Mouse (Mus musculus): Measurements from ENCODE around the gene Acsl5.
A peak's percentile ranks its signal among the peaks of the same experiment; 100 is the strongest.

The Acsl5 gene

GRCm38 (mm10) chr19:55290621-55291270 is 39.0 kb downstream of the Acsl5 start:
- DNase-seq = no peak

DNA sequence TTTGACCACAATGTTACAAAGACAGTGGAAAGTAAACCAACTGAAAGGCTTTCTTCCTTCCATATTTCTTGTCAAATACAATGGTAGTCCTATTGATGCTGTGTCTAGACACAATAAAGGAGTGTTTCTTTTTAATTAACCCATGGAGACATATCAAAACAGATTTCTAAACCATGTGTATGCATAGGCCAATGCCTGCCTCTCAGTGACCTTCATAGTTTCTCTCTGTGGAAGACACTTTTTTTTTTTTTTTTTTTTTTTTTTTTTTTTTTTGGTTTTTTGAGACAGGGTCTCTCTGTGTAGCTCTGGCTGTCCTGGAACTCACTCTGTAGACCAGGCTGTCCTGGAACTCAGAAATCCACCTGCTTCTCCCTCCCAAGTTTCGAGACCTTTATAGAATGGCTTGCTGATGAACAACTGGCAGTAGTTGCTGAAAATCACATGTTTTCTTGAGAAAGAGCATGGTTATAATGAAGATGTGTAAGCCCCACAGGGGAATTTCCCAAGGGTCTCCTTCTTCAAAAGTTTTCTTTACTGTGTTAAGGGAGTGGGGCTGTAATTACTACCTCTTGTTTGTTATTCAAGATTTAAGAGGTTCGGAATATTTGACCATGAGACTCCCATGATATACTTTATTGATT is 40.6 kb downstream of the Acsl5 start:
- DNase-seq = no peak

DNA sequence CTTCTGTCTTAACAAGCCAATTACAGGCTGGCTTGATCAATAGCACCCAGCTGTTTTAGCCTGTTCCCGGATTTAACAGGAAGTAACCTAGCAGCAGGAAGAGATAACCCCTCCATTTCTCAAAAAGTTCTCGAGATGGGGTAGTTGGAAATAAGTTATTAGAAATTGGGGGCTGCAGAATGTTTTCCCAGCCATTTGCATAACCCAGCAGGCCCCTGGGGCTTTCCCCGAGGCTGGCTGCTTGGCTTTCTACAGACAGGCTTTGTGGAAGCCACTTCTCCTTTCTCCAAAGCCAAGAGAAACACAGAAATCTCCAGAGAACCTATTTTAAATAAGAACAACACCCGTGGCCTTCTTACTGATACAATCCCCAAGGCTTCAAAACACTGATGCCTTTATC is 41.4 kb downstream of the Acsl5 start:
- no peak for DNase-seq

GRCm38 (mm10) chr19:55295075-55295474 is 43.3 kb downstream of the Acsl5 start:
- DNase-seq = no peak

GRCm38 (mm10) chr19:55295556-55295955 is 43.8 kb downstream of the Acsl5 start:
- DNase-seq = no peak

GRCm38 (mm10) chr19:55296301-55296700 is 44.6 kb downstream of the Acsl5 start:
- DNase-seq = no peak

- no peak for DNase-seq
Measured at GRCm38 (mm10) chr19:55297489-55297888, 45.8 kb downstream of the Acsl5 start.

DNA sequence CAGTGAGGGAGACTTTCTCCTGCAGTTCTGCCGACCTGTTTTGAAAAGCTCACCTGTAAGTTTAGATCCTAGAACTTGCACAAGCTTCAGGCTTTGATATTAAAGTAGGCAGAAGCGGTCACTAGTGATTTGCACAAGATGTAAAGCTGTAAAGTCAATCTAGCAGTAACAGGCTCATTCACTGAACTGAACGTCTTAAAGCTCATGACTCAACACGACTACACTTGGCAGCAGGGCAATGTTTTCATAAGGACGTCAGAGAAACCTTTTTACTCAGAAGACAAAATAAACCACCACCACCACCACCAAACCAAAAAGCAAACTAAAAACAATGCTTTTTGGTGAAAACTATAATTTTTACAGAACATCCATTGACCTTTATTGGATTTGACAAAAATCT is 46.2 kb downstream of the Acsl5 start:
- DNase-seq = no peak

- DNase-seq = no peak
Measured at GRCm38 (mm10) chr19:55299378-55299777, 47.6 kb downstream of the Acsl5 start.

DNA sequence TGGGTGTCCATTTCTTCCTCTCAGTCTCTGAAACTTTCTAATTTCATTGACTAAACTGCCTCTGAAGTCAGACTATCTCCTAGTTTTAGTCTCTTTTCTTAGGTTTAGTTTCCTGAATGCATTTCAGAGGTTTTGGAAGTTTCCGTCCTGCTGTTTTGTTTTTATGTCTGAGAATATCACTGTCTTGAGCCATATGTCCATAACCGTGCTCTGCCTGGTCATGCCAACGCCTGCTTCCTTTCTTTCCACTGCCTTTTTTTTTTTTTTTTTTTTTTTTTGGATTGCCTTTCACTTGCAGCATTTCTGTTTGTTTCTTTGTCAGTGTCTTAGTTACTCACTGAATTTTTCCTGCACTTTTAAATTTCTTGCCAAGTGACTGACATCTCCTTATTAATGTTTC is 48.8 kb downstream of the Acsl5 start:
- DNase-seq = no peak

DNA sequence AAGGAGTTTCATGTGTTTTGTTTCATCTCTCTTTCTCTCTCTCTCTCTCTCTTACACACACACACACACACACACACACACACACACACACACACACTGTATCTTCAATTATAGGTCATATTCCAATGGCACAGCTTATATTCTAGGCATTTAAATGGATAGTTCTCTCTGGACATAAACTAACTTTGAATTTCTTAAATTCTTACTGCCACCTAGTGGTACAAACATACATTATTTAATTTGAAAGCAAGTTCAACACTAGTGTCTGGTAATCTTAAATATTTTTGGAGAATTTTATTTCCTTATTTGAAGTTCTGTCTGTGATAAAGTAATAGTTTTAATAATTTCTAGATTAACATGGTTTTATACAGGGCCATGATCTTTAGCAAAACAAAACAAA is 53.3 kb downstream of the Acsl5 start:
- DNase-seq = no peak

GRCm38 (mm10) chr19:55311874-55312273 is 60.1 kb downstream of the Acsl5 start:
- no peak for DNase-seq

DNA sequence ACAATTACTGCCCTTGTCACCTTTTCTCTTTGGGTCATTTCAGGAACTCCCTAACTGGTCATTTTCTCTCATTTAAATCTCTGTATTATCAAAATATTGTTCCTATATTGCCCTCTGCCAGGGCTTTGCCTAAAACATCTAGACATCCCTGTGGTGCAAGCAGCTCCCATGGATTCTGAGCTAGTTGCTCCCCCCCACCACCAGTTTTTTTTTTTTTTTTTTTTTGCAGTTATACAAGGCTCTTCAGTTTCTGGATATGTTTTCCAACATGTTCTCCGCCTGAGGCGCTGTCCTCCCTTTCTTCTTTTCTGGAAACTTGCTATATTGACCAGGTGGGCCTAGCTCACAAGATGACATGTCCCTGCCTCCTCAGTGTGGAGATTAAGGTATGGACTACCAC is 61.9 kb downstream of the Acsl5 start:
- no peak for DNase-seq

DNA sequence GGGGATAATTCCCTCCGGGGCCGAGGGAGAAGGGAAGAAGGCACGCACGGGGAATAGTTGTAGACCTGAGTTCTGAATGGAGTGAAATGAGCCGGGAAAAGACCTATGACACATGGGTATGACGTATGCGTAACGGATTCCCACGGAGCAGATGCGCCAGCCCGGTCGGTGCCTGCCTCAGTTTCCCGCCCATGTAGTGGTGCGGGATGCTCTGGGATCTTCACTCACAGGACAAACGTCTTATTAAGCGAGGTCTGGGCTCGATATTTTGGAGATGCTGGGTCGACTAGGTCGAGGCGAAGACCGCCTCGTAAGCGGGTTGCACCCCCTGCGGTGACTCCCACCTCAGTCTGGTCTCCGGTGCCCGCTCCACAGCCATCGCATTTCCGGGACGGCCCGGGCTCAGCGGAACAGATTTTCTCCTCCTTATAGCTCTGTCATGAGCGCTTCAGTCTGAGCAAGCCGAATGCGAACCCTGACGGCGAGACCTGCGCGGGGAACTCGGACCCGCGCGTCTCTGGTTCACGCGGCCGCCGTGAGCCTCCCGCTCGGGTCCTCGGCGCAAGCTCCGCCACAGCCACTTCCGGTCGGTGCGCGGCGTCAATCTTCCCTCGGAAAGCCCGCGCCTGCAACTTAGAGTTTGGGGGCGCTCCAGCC is 63.8 kb downstream of the Acsl5 start, which contains the start of gene Zdhhc6:
Gene Zdhhc6 (minus strand): TSS at position 581 of the 657 bp plus-strand sequence.
- DNase-seq = peak; percentile 86 to 90

DNA sequence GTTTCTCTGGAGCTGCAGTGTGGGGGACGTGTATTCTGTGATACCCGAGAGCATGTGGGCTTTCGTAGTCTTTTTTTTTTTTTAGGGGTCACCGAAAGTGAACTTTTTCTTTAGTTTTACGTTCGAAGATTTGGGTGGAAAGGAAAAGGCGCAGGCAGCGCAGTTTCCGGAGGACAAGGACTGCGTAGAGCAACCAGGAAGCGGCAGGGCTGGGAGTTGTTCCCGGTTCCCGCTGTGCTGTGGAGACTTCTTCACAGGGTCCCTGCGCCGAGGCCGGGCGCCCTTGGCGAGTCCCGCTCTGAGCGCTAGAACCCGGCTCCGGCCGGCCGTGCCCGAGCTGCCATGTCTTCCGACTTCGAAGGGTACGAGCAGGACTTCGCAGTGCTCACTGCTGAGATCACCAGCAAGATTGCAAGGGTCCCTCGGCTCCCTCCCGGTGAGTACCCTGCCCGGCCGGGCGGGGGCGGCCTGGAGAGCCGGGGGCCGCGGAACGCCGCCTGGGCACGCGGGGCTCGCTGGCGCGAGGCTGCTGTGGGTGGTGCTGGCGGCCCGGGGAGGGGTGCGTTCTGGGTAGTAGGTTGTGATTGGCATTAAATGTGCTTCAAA is 64.5 kb downstream of the Acsl5 start, which contains the start of gene Vti1a:
Gene Vti1a (plus strand): TSS at position 187 of the 606 bp plus-strand sequence.
- peak; percentile 89 to 91 for DNase-seq

DNA sequence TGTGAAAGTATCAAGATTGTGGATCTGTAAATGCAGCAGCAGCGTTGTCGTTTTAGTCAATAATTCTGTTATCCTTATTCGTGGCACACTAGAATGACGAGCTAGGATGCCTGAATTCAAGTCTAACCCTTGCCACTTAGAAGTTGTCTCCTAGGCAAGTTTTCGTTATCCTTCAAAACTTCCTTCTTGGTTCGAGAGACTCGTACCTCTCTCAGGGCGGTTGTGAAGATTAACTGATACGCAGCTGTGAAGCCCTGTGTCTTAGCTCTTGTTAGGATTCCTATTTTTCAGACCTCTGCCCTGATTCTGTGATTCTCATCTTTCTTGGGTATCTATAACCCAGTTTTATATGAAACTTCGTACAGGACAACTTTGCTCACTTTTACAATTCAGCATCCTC is 65.2 kb downstream of the Acsl5 start:
- DNase-seq = peak in 1 of 2 experiments; percentile 8

- no peak for DNase-seq
Measured at GRCm38 (mm10) chr19:55319036-55319435, 67.3 kb downstream of the Acsl5 start.

DNA sequence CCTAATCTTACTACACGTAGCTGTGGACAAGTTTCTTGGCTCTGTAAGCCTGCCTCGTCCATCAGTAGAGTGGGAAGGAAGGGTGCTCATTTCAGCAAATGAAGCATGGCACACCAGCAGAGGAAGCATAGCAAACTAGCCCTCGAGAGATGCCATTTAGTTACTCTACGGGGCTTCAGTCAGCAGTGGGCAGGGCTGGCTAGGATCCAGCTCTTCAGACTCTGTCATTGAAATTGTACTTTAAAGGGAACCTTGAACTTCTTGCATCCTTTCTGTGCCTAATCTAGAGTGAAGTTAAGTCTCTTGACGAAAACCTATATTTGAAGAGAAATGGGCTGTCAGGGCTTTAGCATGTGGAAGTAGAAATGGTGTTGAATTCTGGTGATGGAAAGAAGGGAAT is 67.8 kb downstream of the Acsl5 start:
- no peak for DNase-seq

- DNase-seq = no peak
Measured at GRCm38 (mm10) chr19:55322604-55323003, 70.9 kb downstream of the Acsl5 start.

- no peak for DNase-seq
Measured at GRCm38 (mm10) chr19:55327510-55327909, 75.8 kb downstream of the Acsl5 start.

DNA sequence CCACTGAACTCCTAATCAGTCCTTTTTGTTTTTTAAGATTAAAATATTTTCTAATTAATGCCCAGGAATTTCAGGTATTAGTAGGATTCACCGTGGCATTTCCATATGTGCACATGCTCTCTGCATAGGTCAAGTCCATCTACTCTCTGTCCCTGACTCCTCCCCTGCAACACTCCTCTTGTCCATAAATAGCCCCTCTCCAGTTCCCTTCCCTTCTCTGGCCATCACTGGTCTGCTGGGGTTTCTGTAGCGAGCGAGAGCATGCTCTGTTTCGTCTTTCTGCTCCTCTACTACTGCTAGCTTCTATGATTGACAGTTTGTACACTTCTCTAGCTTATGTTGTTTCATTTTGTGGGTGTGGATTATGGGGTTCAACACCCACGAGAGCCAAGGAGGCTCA is 80.0 kb downstream of the Acsl5 start:
- DNase-seq = no peak

GRCm38 (mm10) chr19:55332641-55333268 is 81.0 kb downstream of the Acsl5 start:
- DNase-seq = peak; percentile 67 to 68

DNA sequence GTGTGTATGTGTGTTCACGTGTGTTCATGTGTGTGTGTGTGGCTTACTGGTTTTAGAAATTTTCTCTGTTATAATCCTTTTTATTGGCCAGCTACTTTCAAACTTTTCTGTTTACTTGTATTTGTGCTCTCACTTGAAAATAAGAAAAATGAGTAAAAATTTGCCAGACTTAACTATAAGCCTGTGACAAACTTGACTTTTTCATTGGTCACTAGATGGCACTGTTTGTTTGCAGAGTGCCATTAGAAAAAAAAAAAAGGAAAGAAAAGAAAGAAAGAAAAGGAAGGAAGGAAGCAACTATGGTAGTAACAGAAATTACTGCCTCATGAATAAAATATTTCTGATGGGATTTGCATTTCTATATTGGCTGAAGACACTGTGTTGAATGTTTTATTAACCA is 84.1 kb downstream of the Acsl5 start:
- DNase-seq = no peak

All from B cell, adult 2 months (primary cell).